Mouse (Mus musculus): Measurements from ENCODE around the gene Smco4. TPM values are rescaled to one million over a fixed set of nuclear protein-coding genes. Genes with fewer than 3 reads are reported as not detected.

Gene Smco4
- total and polyA plus RNA-seq, 3 experiments: 26.9 to 65.6 (median 49.6) TPM

Other genes starting within 250 kb of the Smco4 start
- 35.5 and 39.7 TPM in 2 replicates for gene Med17, start 213.5 kb upstream of the Smco4 start, total RNA-seq (2012; rRNA removed)
- gene Med17, start 213.5 kb upstream of the Smco4 start, total RNA-seq (2014; rRNA removed): 59.8 and 70.7 TPM in 2 replicates
- 57.0 and 58.6 TPM in 2 replicates for gene Med17, start 213.5 kb upstream of the Smco4 start, polyA plus RNA-seq (2012; ENCODE audit: insufficient read length, low read depth)
- 1,079 and 1,089 TPM in 2 replicates for gene Taf1d, start 187.2 kb upstream of the Smco4 start, total RNA-seq (2012; rRNA removed)
- 249 and 299 TPM in 2 replicates for gene Taf1d, start 187.2 kb upstream of the Smco4 start, total RNA-seq (2014; rRNA removed)
- gene Taf1d, start 187.2 kb upstream of the Smco4 start, polyA plus RNA-seq (2012; ENCODE audit: insufficient read length, low read depth): 181 and 204 TPM in 2 replicates
- 5.0 and 5.3 TPM in 2 replicates for gene 4931406C07Rik, start 187.0 kb upstream of the Smco4 start, total RNA-seq (2012; rRNA removed)
- gene 4931406C07Rik, start 187.0 kb upstream of the Smco4 start, total RNA-seq (2014; rRNA removed): 10.9 and 12.0 TPM in 2 replicates
- 20.2 and 22.4 TPM in 2 replicates for gene 4931406C07Rik, start 187.0 kb upstream of the Smco4 start, polyA plus RNA-seq (2012; ENCODE audit: insufficient read length, low read depth)
- 20.4 and 23.8 TPM in 2 replicates for gene Cep295, start 135.6 kb upstream of the Smco4 start, total RNA-seq (2012; rRNA removed)
- 27.1 and 27.2 TPM in 2 replicates for gene Cep295, start 135.6 kb upstream of the Smco4 start, total RNA-seq (2014; rRNA removed)
- gene Cep295, start 135.6 kb upstream of the Smco4 start, polyA plus RNA-seq (2012; ENCODE audit: insufficient read length, low read depth): 29.9 and 31.4 TPM in 2 replicates
- gene Deup1, start 134.5 kb downstream of the Smco4 start, total RNA-seq (2012; rRNA removed): 0.04 TPM in 1 of 2 replicates, not detected in the other
- gene Deup1, start 134.5 kb downstream of the Smco4 start, total RNA-seq (2014; rRNA removed): 0.24 and 0.42 TPM in 2 replicates
- gene Deup1, start 134.5 kb downstream of the Smco4 start, polyA plus RNA-seq (2012; ENCODE audit: insufficient read length, low read depth): 0.27 and 0.29 TPM in 2 replicates
- 8.4 and 9.0 TPM in 2 replicates for gene Slc36a4, start 216.3 kb downstream of the Smco4 start, total RNA-seq (2012; rRNA removed)
- 9.2 and 10.3 TPM in 2 replicates for gene Slc36a4, start 216.3 kb downstream of the Smco4 start, total RNA-seq (2014; rRNA removed)
- gene Slc36a4, start 216.3 kb downstream of the Smco4 start, polyA plus RNA-seq (2012; ENCODE audit: insufficient read length, low read depth): 6.6 and 6.9 TPM in 2 replicates